Mouse (Mus musculus) cortical plate, adult 2 months (tissue): Measurements from ENCODE around the gene Tbc1d16.

Source experiments
- CTCF ChIP-seq: fragments of 200-500 bp; IDR thresholded peaks from 2 replicates; pipeline ENCODE4 v1.5.1; 2011; ENCODE audit warnings: mild to moderate bottlenecking, control low read depth, low read length; ENCODE audit not compliant: insufficient read depth; ENCODE audit errors: extremely low read depth
- POLR2A ChIP-seq: fragments of 200-500 bp; IDR thresholded peaks from 2 replicates; pipeline ENCODE4 v1.6.1; 2011; ENCODE audit warnings: mild to moderate bottlenecking, low read length, control low read depth; ENCODE audit not compliant: insufficient read depth; ENCODE audit errors: extremely low read depth

GRCm38 (mm10) chr11:119146140-119146539 is 82.2 kb downstream of the Tbc1d16 start:
- no peak for TF ChIP-seq CTCF
- no peak for TF ChIP-seq POLR2A
